Mouse (Mus musculus): ENCODE data around the gene Rs1. TPM values are rescaled to one million over a fixed set of nuclear protein-coding genes. Genes with fewer than 3 reads are reported as not detected.

The Rs1 gene
- not detected in 2 replicates for polyA plus RNA-seq (2012; ENCODE audit: low replicate concordance)

DNA sequence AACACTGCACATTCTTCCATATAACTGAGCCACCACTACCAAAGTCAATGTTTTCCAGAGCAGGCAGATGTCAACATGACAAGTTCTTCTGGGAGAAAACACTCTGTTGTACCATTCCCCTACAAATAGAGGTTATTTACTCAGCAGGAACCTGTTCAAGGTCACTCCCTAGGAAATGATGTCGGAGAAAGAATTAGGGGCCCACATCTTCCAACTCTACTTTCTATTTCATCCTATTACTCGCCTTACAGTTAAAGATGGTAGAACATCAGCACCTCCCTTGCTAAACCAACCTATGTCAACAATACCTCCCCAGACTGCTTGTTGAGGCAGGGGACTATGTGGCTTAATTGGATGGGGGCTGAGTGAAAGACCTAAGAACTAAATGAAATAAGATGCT is at the start of gene Rs1:
Gene Rs1, plus strand, starts transcription at position 301 of the 400 bp plus-strand sequence.

DNA sequence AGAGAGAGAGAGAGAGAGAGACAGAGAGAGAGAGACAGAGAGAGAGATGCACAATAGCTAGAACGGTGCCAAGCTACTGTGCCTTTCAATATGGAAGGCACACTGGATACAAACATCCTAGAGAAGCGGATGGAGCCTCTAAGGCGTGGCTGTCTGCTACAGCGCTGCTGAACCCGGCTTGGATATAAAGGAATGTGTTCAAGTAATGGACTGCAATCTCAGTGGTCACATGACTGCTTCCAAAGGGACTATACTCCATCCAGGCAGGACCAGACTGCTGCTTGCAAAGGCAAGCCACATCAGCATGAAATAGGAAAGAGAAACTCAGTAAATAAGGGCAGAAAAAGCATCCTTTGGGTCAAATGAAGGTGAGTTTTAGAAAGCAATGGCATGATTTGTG is 32.2 kb upstream of the Rs1 start, which contains the start of gene Ppef1:
Gene Ppef1, minus strand, starts transcription at position 116 of the 400 bp plus-strand sequence.

Other genes with a start within 250 kb of the Rs1 start
- not detected in 2 replicates for gene Ppef1, start 32.2 kb upstream of the Rs1 start, polyA plus RNA-seq (2012; ENCODE audit: low replicate concordance)
- gene Gja6, start 139.0 kb downstream of the Rs1 start, polyA plus RNA-seq (2012; ENCODE audit: low replicate concordance): not detected in 2 replicates
- gene Cdkl5, start 226.7 kb downstream of the Rs1 start, polyA plus RNA-seq (2012; ENCODE audit: low replicate concordance): 0.12 and 0.20 TPM in 2 replicates